ENCODE assay signal across 8 mouse cellular contexts in the genomic region with DNA sequence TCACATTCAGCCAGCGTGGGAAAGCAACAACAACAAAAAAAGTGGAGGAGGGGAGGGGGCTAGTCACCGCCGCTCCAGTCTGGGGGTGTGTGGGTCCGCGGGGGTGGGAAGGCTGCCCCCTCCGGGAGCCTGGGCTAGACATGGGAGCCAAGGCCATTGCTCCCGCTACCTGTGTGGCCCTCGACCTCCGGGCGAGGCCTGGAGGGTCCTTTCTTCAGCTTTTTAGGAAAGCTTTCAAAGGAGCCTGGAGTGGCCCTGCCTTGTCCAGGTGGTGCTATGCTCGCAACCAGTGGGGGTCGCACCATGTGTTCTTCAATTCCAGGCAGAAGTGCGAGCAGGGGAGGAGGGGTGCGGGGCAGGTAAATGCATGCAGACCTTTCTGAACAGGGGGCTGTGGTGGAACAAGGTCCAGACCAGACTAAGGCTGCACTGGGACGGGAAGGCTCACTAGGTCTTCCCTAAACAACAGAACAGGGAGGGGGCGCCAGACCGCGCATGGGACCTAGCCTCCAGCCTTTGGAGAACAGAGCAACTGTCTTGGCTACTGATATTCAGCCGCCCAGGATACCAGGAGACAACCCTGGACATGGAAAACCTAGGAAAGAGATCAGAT.
DNase-seq lines count a peak whose midpoint lies in the region; ATAC-seq and TF ChIP-seq lines count a peak whose summit lies in the region.

No protein-coding gene starts in this region.

- H3K9ac ChIP-seq in forebrain, embryonic 11.5 days (ENCODE audit: low read length): no peak overlapping the region; the same call in 1 of the 2 replicates
- H3K9ac ChIP-seq in limb, embryonic 14.5 days (ENCODE audit: low read depth, low read length, severe bottlenecking): 0 out of 2 replicates have a peak overlapping the region, but pooled peaks have one; percentile 28
- no peak overlapping the region for H3K9ac ChIP-seq in stomach, embryonic 14.5 days (replicated peaks; ENCODE audit: low read depth, low read length)

- no peak overlapping the region for H3K27ac ChIP-seq in forebrain, embryonic 11.5 days (ENCODE audit: low read depth, low read length)
- H3K27ac ChIP-seq in limb, embryonic 14.5 days (replicated peaks; ENCODE audit: low read depth, low read length): no peak overlapping the region
- H3K27ac ChIP-seq in stomach, embryonic 14.5 days (ENCODE audit: low read length): no peak overlapping the region

- WGBS in forebrain, embryonic 11.5 days: 5% methylated on average over 19 of the region's 19 CpGs
- 5% methylated on average over 19 of the region's 19 CpGs for WGBS in limb, embryonic 14.5 days
- WGBS in stomach, embryonic 14.5 days: 11% methylated on average over 19 of the region's 19 CpGs

- no peak for TF ChIP-seq POLR2A in limb, embryonic 14.5 days (IDR thresholded peaks at IDR 0.05; ENCODE audit: borderline replicate concordance, extremely low read depth, insufficient read depth, insufficient read length)

- no peaks in the 10 kb centered on the region for H3K36me3 ChIP-seq in forebrain, embryonic 11.5 days (ENCODE audit: control insufficient read depth, insufficient read depth, low read length)
- H3K36me3 ChIP-seq in limb, embryonic 14.5 days (ENCODE audit: control insufficient read depth, insufficient read depth, low read length): no peaks in the 10 kb centered on the region
- no peaks in the 10 kb centered on the region for H3K36me3 ChIP-seq in stomach, embryonic 14.5 days (ENCODE audit: control insufficient read depth, insufficient read depth, low read length)

- H3K9me3 ChIP-seq in forebrain, embryonic 11.5 days (ENCODE audit: control insufficient read depth, low read length): no peaks in the 10 kb centered on the region
- no peaks in the 10 kb centered on the region for H3K9me3 ChIP-seq in limb, embryonic 14.5 days (ENCODE audit: control insufficient read depth, low read length)
- no peaks in the 10 kb centered on the region for H3K9me3 ChIP-seq in stomach, embryonic 14.5 days (ENCODE audit: control insufficient read depth, low read depth, low read length)

- peak; percentile 8 for DNase-seq in kidney, postnatal 10 days
- no peak for DNase-seq in kidney, adult 8-10 months
- peak; percentile 58 for DNase-seq in forebrain, embryonic 11.5 days (ENCODE audit: low spot score)
- no peak for DNase-seq in limb, embryonic 14.5 days (ENCODE audit: low spot score)
- DNase-seq in urinary bladder, postnatal 14 days (ENCODE audit: low spot score): no peak
- DNase-seq in T-cell, adult 2 months (ENCODE audit: low spot score): no peak
- no peak for DNase-seq in ovary, postnatal 14 days (ENCODE audit: low spot score)

- peak overlapping the region; percentile 43 for H3K4me3 ChIP-seq in forebrain, embryonic 11.5 days (ENCODE audit: low read depth, low read length)
- H3K4me3 ChIP-seq in limb, embryonic 14.5 days (replicated peaks; ENCODE audit: low read length): peak overlapping the region; percentile 42
- peak overlapping the region; percentile 47 for H3K4me3 ChIP-seq in stomach, embryonic 14.5 days (ENCODE audit: low read depth, low read length)

- H3K27me3 ChIP-seq in forebrain, embryonic 11.5 days (ENCODE audit: control insufficient read depth, insufficient read depth, low read length): peaks cover 2% of the 10 kb centered on the region; the same call in 1 of the 2 replicates
- H3K27me3 ChIP-seq in limb, embryonic 14.5 days (ENCODE audit: control insufficient read depth, insufficient read depth, low read length): peaks cover 14% of the 10 kb centered on the region; the same call in 1 of the 2 replicates
- no peaks in the 10 kb centered on the region for H3K27me3 ChIP-seq in stomach, embryonic 14.5 days (ENCODE audit: control insufficient read depth, insufficient read depth, low read length)

- H3K4me2 ChIP-seq in forebrain, embryonic 11.5 days (ENCODE audit: low read depth, low read length, severe bottlenecking): peak overlapping the region; percentile 79
- peak overlapping the region; percentile 85 for H3K4me2 ChIP-seq in limb, embryonic 14.5 days (replicated peaks; ENCODE audit: low read depth, low read length, severe bottlenecking)
- H3K4me2 ChIP-seq in stomach, embryonic 14.5 days (replicated peaks; ENCODE audit: low read depth, low read length): peak overlapping the region; percentile 89

- peaks cover 2% of the 10 kb centered on the region; the same call in 1 of the 2 replicates for H3K4me1 ChIP-seq in forebrain, embryonic 11.5 days (replicated peaks; ENCODE audit: control insufficient read depth, insufficient read depth, low read length)
- H3K4me1 ChIP-seq in limb, embryonic 14.5 days (ENCODE audit: control insufficient read depth, insufficient read depth, low read length): no peaks in the 10 kb centered on the region
- no peaks in the 10 kb centered on the region for H3K4me1 ChIP-seq in stomach, embryonic 14.5 days (ENCODE audit: control insufficient read depth, insufficient read depth, low read length)

- ATAC-seq in forebrain, embryonic 11.5 days (replicated peaks; ENCODE audit: low FRiP score): peak; percentile 34
- ATAC-seq in limb, embryonic 14.5 days (ENCODE audit: low FRiP score, low read depth): no peak
- no peak for ATAC-seq in stomach, embryonic 14.5 days (ENCODE audit: insufficient number of reproducible peaks, insufficient read depth, low FRiP score, low read depth)

Comparison
In these comparisons a context has a peak if more than half of its experiments do, and no peak if none do; other contexts are left out.
1. DNase-seq: peak in kidney, postnatal 10 days (single experiment) and forebrain, embryonic 11.5 days (single experiment); none in kidney, adult 8-10 months (0 of 2), limb, embryonic 14.5 days (single experiment), urinary bladder, postnatal 14 days (single experiment), T-cell, adult 2 months (single experiment) and ovary, postnatal 14 days (single experiment).
2. Peak in every context shown above with its lines, with median percentiles within 50 percentile points of each other: H3K4me2 ChIP-seq and H3K4me3 ChIP-seq.